Comparison of ENCODE assay signal across 8 mouse cellular contexts in genomic region chr7:30421175-30421889, GRCm38 (mm10). TPM values are rescaled to one million over a fixed set of nuclear protein-coding genes. Genes with fewer than 3 reads are reported as not detected.
DNase-seq lines count a peak whose midpoint lies in the region; ATAC-seq lines count a peak whose summit lies in the region.

Gene Nfkbid, plus strand, starts transcription at chr7:30421732.

- H3K4me2 ChIP-seq in heart, embryonic 12.5 days, result peak within 1 kb of the TSS; percentile 98
- H3K4me2 ChIP-seq in kidney, embryonic 14.5 days (replicated peaks; ENCODE audit: low read depth, low read length), result peak within 1 kb of the TSS; percentile 94
- peak within 1 kb of the TSS; percentile 83 for H3K4me2 ChIP-seq in lung, embryonic 16.5 days (ENCODE audit: low read depth, low read length)
- peak within 1 kb of the TSS; percentile 98 for H3K4me2 ChIP-seq in neural tube, embryonic 15.5 days

- peaks cover 8% of the 10 kb centered on the region; the same call in 1 of the 2 replicates for H3K27me3 ChIP-seq in heart, embryonic 12.5 days (replicated peaks)
- H3K27me3 ChIP-seq in kidney, embryonic 14.5 days (ENCODE audit: control insufficient read depth, insufficient read depth, low read length), result no peaks in the 10 kb centered on the region
- no peaks in the 10 kb centered on the region for H3K27me3 ChIP-seq in lung, embryonic 16.5 days (ENCODE audit: control insufficient read depth, insufficient read depth, low read depth, low read length)
- H3K27me3 ChIP-seq in neural tube, embryonic 15.5 days (replicated peaks), result no peaks in the 10 kb centered on the region

- WGBS in heart, embryonic 12.5 days, result 9% methylated on average over 31 of the region's 31 CpGs
- WGBS in kidney, embryonic 14.5 days, result 11% methylated on average over 31 of the region's 31 CpGs
- WGBS in lung, embryonic 16.5 days, result 7% methylated on average over 31 of the region's 31 CpGs
- WGBS in neural tube, embryonic 15.5 days, result 9% methylated on average over 31 of the region's 31 CpGs

- peak within 1 kb of the TSS; percentile 37; the same call in 1 of the 2 replicates for H3K27ac ChIP-seq in heart, embryonic 12.5 days (ENCODE audit: poor library complexity, severe bottlenecking)
- H3K27ac ChIP-seq in kidney, embryonic 14.5 days (ENCODE audit: low read depth, low read length), result peak within 1 kb of the TSS; percentile 26; the same call in 1 of the 2 replicates
- H3K27ac ChIP-seq in lung, embryonic 16.5 days (ENCODE audit: low read length), result peak within 1 kb of the TSS; percentile 24
- H3K27ac ChIP-seq in neural tube, embryonic 15.5 days (replicated peaks), result peak within 1 kb of the TSS; percentile 75

- peak within 1 kb of the TSS; percentile 66 for H3K9ac ChIP-seq in heart, embryonic 12.5 days
- peak within 1 kb of the TSS; percentile 61 for H3K9ac ChIP-seq in kidney, embryonic 14.5 days (ENCODE audit: low read depth, low read length)
- peak within 1 kb of the TSS; percentile 58 for H3K9ac ChIP-seq in lung, embryonic 16.5 days (ENCODE audit: low read length)
- peak within 1 kb of the TSS; percentile 69 for H3K9ac ChIP-seq in neural tube, embryonic 15.5 days (replicated peaks)

- peak; percentile 75 to 77 for DNase-seq in CD8-positive naive resting alpha-beta T cell, adult 2 months (ENCODE audit: low read depth in 2 of 2, low spot score in 2 of 2)
- DNase-seq in adrenal gland, adult (ENCODE audit: inconsistent age in 2 of 2, low spot score in 1 of 2), result peak; percentile 85 to 95
- peak; percentile 47 for DNase-seq in embryo, embryonic 9.5 days (ENCODE audit: extremely low spot score)
- peak; percentile 94 to 95 for DNase-seq in thymus, postnatal 36 days

- ATAC-seq in heart, embryonic 12.5 days (ENCODE audit: insufficient number of reproducible peaks, low FRiP score), result peak; percentile 34; the same call in 1 of the 2 replicates
- ATAC-seq in kidney, embryonic 14.5 days (ENCODE audit: low FRiP score, low TSS enrichment), result peak; percentile 26; the same call in 1 of the 2 replicates
- peak; percentile 53 for ATAC-seq in lung, embryonic 16.5 days (ENCODE audit: low read depth)
- ATAC-seq in neural tube, embryonic 15.5 days (ENCODE audit: low FRiP score), result peak; percentile 46

- H3K4me1 ChIP-seq in heart, embryonic 12.5 days (replicated peaks), result 0 out of 2 replicates have a peak, but pooled peaks cover 11% of the 10 kb centered on the region
- H3K4me1 ChIP-seq in kidney, embryonic 14.5 days (ENCODE audit: control insufficient read depth, insufficient read depth, low read length), result no peaks in the 10 kb centered on the region; the same call in 1 of the 2 replicates
- peaks cover 5% of the 10 kb centered on the region; the same call in 1 of the 2 replicates for H3K4me1 ChIP-seq in lung, embryonic 16.5 days (replicated peaks; ENCODE audit: control insufficient read depth, insufficient read depth, low read length)
- peaks cover 24% of the 10 kb centered on the region for H3K4me1 ChIP-seq in neural tube, embryonic 15.5 days

- peak within 1 kb of the TSS; percentile 67 for H3K4me3 ChIP-seq in heart, embryonic 12.5 days
- peak within 1 kb of the TSS; percentile 52 for H3K4me3 ChIP-seq in kidney, embryonic 14.5 days (ENCODE audit: low read length)
- H3K4me3 ChIP-seq in lung, embryonic 16.5 days (ENCODE audit: low read length), result peak within 1 kb of the TSS; percentile 64
- H3K4me3 ChIP-seq in neural tube, embryonic 15.5 days (replicated peaks), result peak within 1 kb of the TSS; percentile 67

- peaks cover 10% of the 10 kb centered on the region for H3K9me3 ChIP-seq in heart, embryonic 12.5 days (replicated peaks)
- H3K9me3 ChIP-seq in kidney, embryonic 14.5 days (ENCODE audit: control insufficient read depth, low read length), result no peaks in the 10 kb centered on the region
- peaks cover 4% of the 10 kb centered on the region; the same call in 1 of the 2 replicates for H3K9me3 ChIP-seq in lung, embryonic 16.5 days (ENCODE audit: control insufficient read depth, low read length)
- 0 out of 2 replicates have a peak, but pooled peaks cover 5% of the 10 kb centered on the region for H3K9me3 ChIP-seq in neural tube, embryonic 15.5 days (replicated peaks)

- peaks cover 11% of the 10 kb centered on the region for H3K36me3 ChIP-seq in heart, embryonic 12.5 days
- 0 out of 2 replicates have a peak, but pooled peaks cover 3% of the 10 kb centered on the region for H3K36me3 ChIP-seq in kidney, embryonic 14.5 days (ENCODE audit: control insufficient read depth, insufficient read depth, low read length)
- no peaks in the 10 kb centered on the region for H3K36me3 ChIP-seq in lung, embryonic 16.5 days (ENCODE audit: control insufficient read depth, insufficient read depth, low read length)
- H3K36me3 ChIP-seq in neural tube, embryonic 15.5 days, result no peaks in the 10 kb centered on the region; the same call in 1 of the 2 replicates

RNA-seq across cellular contexts. Expression of gene Nfkbid, which starts in this region (rescaled TPM):
- 0.95 and 1.3 TPM in 2 replicates for polyA plus RNA-seq in heart, embryonic 12.5 days (2016; fragmentation: Nextera tagmentation; extraction: Ambion mirVana)
- 1.1 and 1.9 TPM in 2 replicates for polyA plus RNA-seq in kidney, embryonic 14.5 days (2014; fragmentation: Nextera tagmentation; extraction: Ambion mirVana)
- 1.9 and 2.0 TPM in 2 replicates for polyA plus RNA-seq in lung, embryonic 16.5 days (2015; fragmentation: Nextera tagmentation; extraction: Ambion mirVana)
- polyA plus RNA-seq in neural tube, embryonic 15.5 days (2015; fragmentation: Nextera tagmentation; extraction: Ambion mirVana), result 2.7 and 3.2 TPM in 2 replicates

Comparison
In these comparisons a context has a peak if more than half of its experiments do, and no peak if none do; other contexts are left out.
1. Peak in every context shown above with its lines: DNase-seq, ATAC-seq, H3K4me3 ChIP-seq and H3K27ac ChIP-seq.
2. H3K27ac ChIP-seq: peak in every context shown above with its lines; median percentile 75 in neural tube, embryonic 15.5 days; 37 in heart, embryonic 12.5 days; 26 in kidney, embryonic 14.5 days; 24 in lung, embryonic 16.5 days.